Mouse (Mus musculus): ENCODE data around the gene Dpf1. TPM values are rescaled to one million over a fixed set of nuclear protein-coding genes. Genes with fewer than 3 reads are reported as not detected.

Gene Dpf1
- polyA plus RNA-seq, 1 experiment from 2014 or later: 38.8 TPM

GRCm38 (mm10) chr7:29306108-29306507 is 2.4 kb downstream of the Dpf1 start:
- 27% methylated on average over 7 of the region's 7 CpGs for whole genome bisulfite sequencing
- H3K9me3 ChIP-seq (replicated peaks): no peaks in the 10 kb centered on the region
- H3K4me3 ChIP-seq: peak overlapping the region; percentile 83
- peak overlapping the region; percentile 90 for H3K27ac ChIP-seq (replicated peaks)
- peaks cover 82% of the 10 kb centered on the region for H3K4me1 ChIP-seq
- H3K36me3 ChIP-seq: peaks cover 10% of the 10 kb centered on the region
- DNase-seq (ENCODE audit: low spot score): no peak
- H3K27me3 ChIP-seq (ENCODE audit: low read depth, poor library complexity, severe bottlenecking): peaks cover 46% of the 10 kb centered on the region

- DNase-seq (ENCODE audit: low spot score): peak; percentile 67
- Histone ChIP-seq H3K9me3 (replicated peaks) (no peaks in the 10 kb centered on the region), H3K36me3 (peaks cover 15% of the 10 kb centered on the region), H3K4me1 (peaks cover 83% of the 10 kb centered on the region), H3K27ac (replicated peaks) (peak overlapping the region; percentile 90), H3K27me3 (ENCODE audit: low read depth, poor library complexity, severe bottlenecking) (peaks cover 50% of the 10 kb centered on the region), H3K4me3 (peak overlapping the region; percentile 83)
- WGBS: 17% methylated on average over 7 of the region's 7 CpGs
These were observed 2.9 kb downstream of the Dpf1 start for GRCm38 (mm10) chr7:29306619-29307018.

DNA sequence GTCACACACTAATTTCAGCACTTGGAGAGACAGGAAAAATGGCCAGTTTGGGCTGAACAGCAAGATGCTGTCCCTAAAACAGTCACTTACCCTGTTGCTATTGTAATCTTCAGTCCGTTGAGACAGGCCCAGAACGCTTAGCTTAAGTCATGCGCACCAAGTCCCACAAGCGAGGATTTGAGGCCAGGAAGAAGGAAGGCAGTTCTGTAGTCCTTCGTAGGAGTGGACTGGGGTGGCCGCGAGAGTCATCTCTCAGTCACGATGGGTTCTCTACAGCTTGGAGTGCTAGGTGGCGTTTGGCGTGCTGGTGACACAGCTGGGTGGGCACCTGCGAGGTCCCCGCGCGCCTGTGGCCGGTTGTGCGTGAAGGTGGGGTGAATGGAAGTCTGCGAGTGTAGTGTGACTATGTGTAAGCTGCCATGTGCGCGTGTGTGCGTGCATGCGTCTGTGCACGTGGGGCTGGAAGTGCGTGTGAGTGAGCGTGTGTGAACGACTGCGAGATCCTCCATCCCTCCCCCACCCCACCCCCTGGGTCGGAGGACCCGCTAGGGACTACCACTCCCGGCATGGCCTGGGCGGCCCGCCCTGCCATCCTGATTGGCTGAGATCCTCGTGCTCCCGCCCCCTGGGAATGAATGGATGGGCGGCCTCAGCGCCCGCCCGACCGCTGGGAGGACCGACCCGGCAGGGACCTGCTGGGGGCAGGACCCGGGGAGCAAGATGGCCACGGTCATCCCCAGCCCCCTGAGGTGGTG is 3.8 kb downstream of the Dpf1 start:
- Histone ChIP-seq H3K36me3 (peaks cover 24% of the 10 kb centered on the region), H3K27me3 (ENCODE audit: low read depth, poor library complexity, severe bottlenecking) (peaks cover 50% of the 10 kb centered on the region), H3K4me1 (peaks cover 89% of the 10 kb centered on the region), H3K4me3 (peak overlapping the region; percentile 82), H3K27ac (replicated peaks) (peak overlapping the region; percentile 87), H3K9me3 (replicated peaks) (no peaks in the 10 kb centered on the region)
- whole genome bisulfite sequencing: 1% methylated on average over 41 of the region's 42 CpGs
- peak; percentile 92 for DNase-seq (ENCODE audit: low spot score)

DNA sequence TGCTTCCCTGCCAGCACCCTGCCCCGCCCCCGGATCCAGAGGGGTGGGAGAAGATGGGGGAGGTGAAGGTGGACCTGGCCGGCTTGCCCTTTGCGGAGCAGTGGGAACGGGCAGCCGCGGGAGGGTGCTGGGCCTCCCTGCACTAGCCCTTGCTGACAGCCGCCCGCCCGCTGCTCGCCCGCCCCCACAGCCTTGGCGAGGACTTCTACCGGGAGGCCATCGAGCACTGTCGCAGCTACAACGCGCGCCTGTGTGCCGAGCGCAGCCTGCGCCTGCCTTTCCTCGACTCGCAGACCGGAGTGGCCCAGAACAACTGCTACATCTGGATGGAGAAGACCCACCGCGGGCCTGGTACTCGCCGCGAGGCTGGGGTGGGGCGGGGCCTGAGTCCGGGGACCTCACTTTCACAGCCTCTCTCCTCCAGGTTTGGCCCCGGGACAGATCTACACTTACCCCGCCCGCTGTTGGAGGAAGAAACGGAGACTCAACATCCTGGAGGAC is 5.5 kb downstream of the Dpf1 start:
- 1% methylated on average over 36 of the region's 36 CpGs for WGBS
- H3K27ac ChIP-seq (replicated peaks): peak overlapping the region; percentile 78
- H3K27me3 ChIP-seq (ENCODE audit: low read depth, poor library complexity, severe bottlenecking): peaks cover 54% of the 10 kb centered on the region
- peak overlapping the region; percentile 82 for H3K4me3 ChIP-seq
- H3K4me1 ChIP-seq: peaks cover 94% of the 10 kb centered on the region
- H3K36me3 ChIP-seq: peaks cover 39% of the 10 kb centered on the region
- DNase-seq (ENCODE audit: low spot score): peak; percentile 60
- H3K9me3 ChIP-seq (replicated peaks): no peaks in the 10 kb centered on the region

- no peak for DNase-seq (ENCODE audit: low spot score)
- H3K27ac ChIP-seq (replicated peaks): peak overlapping the region; percentile 78
- peaks cover 44% of the 10 kb centered on the region for H3K36me3 ChIP-seq
- peaks cover 94% of the 10 kb centered on the region for H3K4me1 ChIP-seq
- no peaks in the 10 kb centered on the region for H3K9me3 ChIP-seq (replicated peaks)
- 11% methylated on average over 5 of the region's 5 CpGs for WGBS
- H3K27me3 ChIP-seq (ENCODE audit: low read depth, poor library complexity, severe bottlenecking): peaks cover 54% of the 10 kb centered on the region
- H3K4me3 ChIP-seq: peak overlapping the region; percentile 82
These were observed 6.0 kb downstream of the Dpf1 start for GRCm38 (mm10) chr7:29309749-29310148.

DNA sequence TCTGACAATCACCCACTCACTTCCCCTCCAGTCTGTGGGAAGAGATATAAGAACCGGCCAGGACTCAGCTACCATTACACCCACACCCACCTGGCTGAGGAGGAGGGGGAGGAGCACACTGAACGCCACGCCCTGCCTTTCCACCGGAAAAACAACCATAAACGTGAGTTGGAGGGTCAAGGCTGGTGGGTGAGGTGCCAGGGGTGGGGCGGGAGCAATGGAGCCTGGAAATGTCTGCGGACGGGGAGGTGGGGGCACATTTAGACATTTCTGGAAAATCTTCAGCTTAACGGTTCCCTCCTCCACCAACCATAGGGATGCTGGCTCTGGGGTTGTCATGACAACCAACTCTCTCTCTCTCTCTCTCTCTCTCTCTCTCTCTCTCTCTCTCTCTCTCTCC is 9.3 kb downstream of the Dpf1 start:
- peak overlapping the region; percentile 21; the same call in 1 of the 2 replicates for H3K4me3 ChIP-seq
- H3K27ac ChIP-seq (replicated peaks): peak overlapping the region; percentile 57
- H3K4me1 ChIP-seq: peaks cover 94% of the 10 kb centered on the region
- WGBS: 28% methylated on average over 9 of the region's 9 CpGs
- peaks cover 37% of the 10 kb centered on the region for H3K27me3 ChIP-seq (ENCODE audit: low read depth, poor library complexity, severe bottlenecking)
- no peak for DNase-seq (ENCODE audit: low spot score)
- no peaks in the 10 kb centered on the region for H3K9me3 ChIP-seq (replicated peaks)
- H3K36me3 ChIP-seq: peaks cover 63% of the 10 kb centered on the region

DNA sequence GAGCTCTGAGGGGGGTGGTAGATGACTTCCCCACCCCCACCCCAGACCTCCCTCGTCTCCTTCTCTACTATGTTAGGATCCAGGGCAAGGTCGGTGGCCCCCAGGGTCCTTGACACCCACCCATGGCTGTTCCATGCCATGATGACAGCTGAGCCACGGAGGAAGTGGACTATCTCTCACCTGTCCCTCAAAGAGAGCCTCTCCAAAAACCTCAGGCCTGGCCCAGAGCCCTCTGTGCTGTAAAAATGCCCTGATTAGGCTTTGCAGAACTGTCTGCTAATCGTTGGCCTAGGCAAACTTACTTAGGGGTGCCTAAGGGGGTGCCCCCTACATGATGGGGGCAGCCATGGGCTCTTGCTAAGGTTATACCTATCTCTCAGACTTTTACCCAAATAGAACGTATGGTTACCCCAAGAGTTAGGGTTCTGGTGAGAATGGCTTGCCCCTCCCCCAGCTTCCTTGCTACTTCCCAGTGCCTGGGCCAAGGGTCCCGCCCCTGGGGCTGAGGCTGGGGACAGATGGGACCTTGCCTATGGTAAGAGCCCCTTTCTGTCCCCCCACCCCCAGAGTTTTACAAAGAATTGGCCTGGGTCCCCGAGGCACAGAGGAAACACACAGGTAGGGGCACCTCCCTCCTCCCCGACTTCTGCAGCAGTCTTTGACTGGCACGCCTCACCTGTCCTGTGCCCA is 10.0 kb downstream of the Dpf1 start:
- Histone ChIP-seq H3K4me3 (peak overlapping the region; percentile 2; the same call in 1 of the 2 replicates), H3K27ac (replicated peaks) (0 out of 2 replicates have a peak overlapping the region, but pooled peaks have one; percentile 39), H3K4me1 (peaks cover 94% of the 10 kb centered on the region), H3K9me3 (replicated peaks) (no peaks in the 10 kb centered on the region), H3K27me3 (ENCODE audit: low read depth, poor library complexity, severe bottlenecking) (peaks cover 31% of the 10 kb centered on the region), H3K36me3 (peaks cover 63% of the 10 kb centered on the region)
- no peak for DNase-seq (ENCODE audit: low spot score)
- WGBS: 47% methylated on average over 9 of the region's 9 CpGs

- peak; percentile 82 for DNase-seq (ENCODE audit: low spot score)
- H3K4me1 ChIP-seq: peaks cover 94% of the 10 kb centered on the region
- 65% methylated on average over 13 of the region's 13 CpGs for WGBS
These were observed 11.3 kb downstream of the Dpf1 start for GRCm38 (mm10) chr7:29314844-29315628.

GRCm38 (mm10) chr7:29316137-29316734 is 12.5 kb downstream of the Dpf1 start:
- Histone ChIP-seq H3K27ac (replicated peaks) (peak overlapping the region; percentile 94), H3K4me1 (peaks cover 93% of the 10 kb centered on the region), H3K4me3 (0 out of 2 replicates have a peak overlapping the region, but pooled peaks have one; percentile 1), H3K36me3 (peaks cover 52% of the 10 kb centered on the region), H3K9me3 (replicated peaks) (no peaks in the 10 kb centered on the region), H3K27me3 (ENCODE audit: low read depth, poor library complexity, severe bottlenecking) (peaks cover 7% of the 10 kb centered on the region)
- no peak for DNase-seq (ENCODE audit: low spot score)
- 61% methylated on average over 17 of the region's 17 CpGs for WGBS

More at GRCm38 (mm10) chr7:29314844-29315628, 11.3 kb downstream of the Dpf1 start:
- H3K4me3 ChIP-seq: peak overlapping the region; percentile 26
- H3K36me3 ChIP-seq: peaks cover 62% of the 10 kb centered on the region
- peaks cover 19% of the 10 kb centered on the region for H3K27me3 ChIP-seq (ENCODE audit: low read depth, poor library complexity, severe bottlenecking)
- H3K9me3 ChIP-seq (replicated peaks): no peaks in the 10 kb centered on the region
- peak overlapping the region; percentile 94 for H3K27ac ChIP-seq (replicated peaks)

GRCm38 (mm10) chr7:29316976-29317375 is 13.2 kb downstream of the Dpf1 start:
- H3K9me3 ChIP-seq (replicated peaks): no peaks in the 10 kb centered on the region
- H3K27me3 ChIP-seq (ENCODE audit: low read depth, poor library complexity, severe bottlenecking): 0 out of 2 replicates have a peak, but pooled peaks cover 4% of the 10 kb centered on the region
- peaks cover 98% of the 10 kb centered on the region for H3K4me1 ChIP-seq
- 4% methylated on average over 10 of the region's 10 CpGs for WGBS
- peaks cover 48% of the 10 kb centered on the region for H3K36me3 ChIP-seq
- DNase-seq (ENCODE audit: low spot score): peak; percentile 69
- H3K27ac ChIP-seq (replicated peaks): peak overlapping the region; percentile 94
- peak overlapping the region; percentile 51 for H3K4me3 ChIP-seq

DNA sequence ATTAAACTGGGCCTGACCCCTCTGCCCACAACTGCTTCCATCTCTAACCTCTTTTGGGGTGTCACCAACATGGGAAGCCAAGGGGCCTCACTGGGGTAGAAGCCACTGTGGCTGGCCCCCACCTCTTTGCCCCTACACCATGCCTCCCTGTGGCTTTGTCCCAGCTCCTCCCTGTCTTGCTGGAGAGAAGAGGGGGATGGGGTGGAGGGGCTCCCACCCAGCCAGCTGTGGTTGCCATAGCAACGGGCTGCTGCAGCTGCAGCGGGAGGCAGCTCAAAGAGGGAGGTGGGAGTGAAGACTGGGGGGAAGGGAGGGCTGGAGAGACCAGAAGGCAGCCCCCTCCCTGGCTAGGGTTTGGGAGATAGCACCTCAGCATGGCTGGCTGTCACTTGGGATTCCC is 13.8 kb downstream of the Dpf1 start:
- 0% methylated on average over 2 of the region's 2 CpGs for WGBS
- Histone ChIP-seq H3K4me1 (peaks cover 95% of the 10 kb centered on the region), H3K9me3 (replicated peaks) (no peaks in the 10 kb centered on the region), H3K36me3 (peaks cover 42% of the 10 kb centered on the region), H3K27me3 (ENCODE audit: low read depth, poor library complexity, severe bottlenecking) (0 out of 2 replicates have a peak, but pooled peaks cover 4% of the 10 kb centered on the region), H3K4me3 (peak overlapping the region; percentile 51), H3K27ac (replicated peaks) (peak overlapping the region; percentile 94)
- DNase-seq (ENCODE audit: low spot score): peak; percentile 93
